Mouse (Mus musculus): ENCODE measurements at regions not wholly inside any gene's neighbourhood (a gene's known extent, or its start where the extent isn't known, plus 50 kb on each side); places are given as distances from the start of the nearest gene placed in this dataset.
"Not testable (repeated sequence)": the region's sequence is repeated elsewhere in the genome, so short reads cannot be mapped to it uniquely, and the experiment has no call there.

GRCm38 (mm10) chr6:103809986-103810341 is 299.6 kb downstream of the Chl1 start:
- DNase-seq (ENCODE audit: low spot score in 2 of 2): no peak

DNA sequence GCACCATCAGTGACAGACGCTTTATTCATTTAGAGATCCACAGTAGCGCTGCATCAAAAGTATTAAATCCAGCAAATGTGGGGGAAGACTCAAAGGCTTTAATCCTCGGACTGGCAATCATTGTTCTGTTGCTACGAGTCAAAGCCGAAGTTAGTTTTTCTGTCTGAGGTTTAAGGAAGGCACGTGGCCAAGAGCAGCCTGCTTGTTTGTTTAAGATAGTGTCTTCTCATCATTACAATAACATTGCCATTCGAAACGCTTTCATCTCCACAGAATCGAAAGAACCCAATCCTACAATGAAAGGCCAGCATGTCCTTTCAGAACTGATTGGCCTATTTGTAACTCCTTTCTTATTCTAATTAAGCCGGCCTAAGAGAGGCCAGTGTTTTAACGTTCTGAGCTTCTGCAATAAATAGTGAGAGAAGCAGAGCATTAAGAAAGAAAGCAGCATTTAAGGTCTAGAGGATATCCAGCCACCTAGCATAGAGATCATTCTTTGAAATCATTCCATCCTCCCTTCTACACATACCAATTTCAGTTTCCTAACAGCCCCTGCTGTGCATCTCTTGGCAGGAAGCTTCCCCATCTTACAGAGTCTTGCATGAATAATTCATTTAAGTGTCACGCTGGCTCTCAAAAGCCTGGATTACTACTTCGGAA is 300.1 kb downstream of the Chl1 start:
- DNase-seq (ENCODE audit: low spot score in 2 of 2): peak; percentile 7 to 35

DNA sequence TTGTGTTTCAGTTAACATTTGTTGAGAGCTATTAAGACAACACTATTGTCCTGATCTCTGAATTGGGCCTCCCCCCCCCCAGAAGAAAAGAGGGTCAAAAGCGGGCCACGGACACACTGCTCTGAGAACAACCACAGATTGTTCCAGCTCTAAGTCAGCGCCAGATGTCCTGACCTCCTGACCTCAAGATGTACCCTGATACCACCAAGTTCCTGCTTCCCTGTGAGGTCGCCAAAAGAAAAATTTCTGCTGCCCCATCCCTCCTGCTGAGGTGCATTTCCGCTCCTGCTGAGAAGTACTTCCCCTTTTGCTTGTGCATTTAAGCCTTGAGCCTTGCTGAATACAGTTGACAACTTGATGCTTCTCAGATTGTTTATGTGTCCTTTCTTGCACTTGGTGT is 306.0 kb downstream of the Chl1 start:
- DNase-seq (ENCODE audit: low spot score in 2 of 2): not testable (repeated sequence)

DNA sequence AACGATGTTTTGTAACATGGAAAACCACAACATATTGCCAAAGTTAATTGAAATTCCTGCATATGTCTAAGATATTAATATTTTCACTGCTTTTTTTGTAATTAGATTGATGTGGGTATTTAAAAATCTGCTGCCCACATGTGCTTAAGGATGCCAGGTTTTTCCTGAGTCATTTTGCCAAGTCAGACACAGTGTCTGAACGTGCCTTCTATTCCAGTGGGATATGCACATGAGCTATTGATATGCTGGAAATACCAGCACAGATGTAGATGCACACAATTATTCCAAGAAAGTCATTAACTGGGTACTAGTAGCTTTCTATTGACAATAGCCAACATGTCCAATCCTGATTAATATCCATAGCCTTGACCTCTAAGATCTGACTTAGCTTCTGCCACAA is 315.7 kb downstream of the Chl1 start:
- DNase-seq (ENCODE audit: low spot score in 2 of 2): no peak

- DNase-seq (ENCODE audit: low spot score in 2 of 2): no peak
Measured at GRCm38 (mm10) chr6:103827623-103828022, 317.2 kb downstream of the Chl1 start.

- DNase-seq (ENCODE audit: low spot score in 2 of 2): no peak
Measured at GRCm38 (mm10) chr6:103828866-103829265, 318.5 kb downstream of the Chl1 start.

DNA sequence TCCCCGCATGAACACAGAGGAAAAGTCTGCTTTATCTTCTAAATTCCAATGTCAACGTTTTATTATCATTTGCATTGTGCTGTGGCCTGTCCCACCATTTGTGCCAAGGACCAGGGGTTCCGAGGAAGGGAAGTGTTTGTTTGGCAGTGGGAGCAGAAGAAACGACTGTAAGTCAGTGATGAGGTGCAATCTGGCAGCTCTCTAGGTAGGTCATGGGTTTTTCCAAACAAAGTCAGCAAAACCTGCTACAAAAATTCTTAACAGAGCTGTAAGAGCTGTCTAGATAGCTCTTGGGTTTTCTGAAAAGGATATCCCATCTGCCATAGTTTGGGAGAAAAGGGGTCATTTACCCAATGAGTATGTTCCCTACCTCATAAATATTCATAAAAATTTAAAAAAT is 321.9 kb downstream of the Chl1 start:
- no peak for DNase-seq (ENCODE audit: low spot score in 2 of 2)

- no peak for DNase-seq (ENCODE audit: low spot score in 2 of 2)
Measured at GRCm38 (mm10) chr6:103832808-103833207, 322.4 kb downstream of the Chl1 start.

GRCm38 (mm10) chr6:103833501-103834132 is 323.2 kb downstream of the Chl1 start:
- peak; percentile 71 to 77 for DNase-seq (ENCODE audit: low spot score in 2 of 2)

- DNase-seq (ENCODE audit: low spot score in 2 of 2): no peak
Measured at GRCm38 (mm10) chr6:103834726-103835229, 324.4 kb downstream of the Chl1 start.

GRCm38 (mm10) chr6:103859787-103860186 is 349.4 kb downstream of the Chl1 start:
- DNase-seq (ENCODE audit: low spot score in 2 of 2): no peak

DNA sequence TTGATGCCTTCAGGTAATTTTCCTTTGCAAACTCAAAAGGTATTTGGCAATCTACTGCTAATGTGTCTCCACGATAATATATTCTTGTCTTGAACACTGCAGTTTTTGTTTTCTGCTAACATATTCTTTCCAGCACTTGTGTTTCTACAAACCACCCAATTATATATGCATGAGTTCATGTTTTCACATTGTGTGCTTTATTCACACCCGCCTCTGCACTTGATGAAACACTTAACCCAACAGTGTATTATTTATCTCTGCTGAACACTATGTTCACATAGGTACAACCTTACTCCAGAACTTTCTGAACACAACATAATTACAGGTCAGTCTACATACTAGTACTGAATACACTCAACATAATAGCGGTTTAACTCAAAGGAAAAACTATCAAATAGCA is 383.1 kb downstream of the Chl1 start:
- no peak for DNase-seq (ENCODE audit: low spot score in 2 of 2)

- no peak for DNase-seq (ENCODE audit: low spot score in 2 of 2)
Measured at GRCm38 (mm10) chr6:103924504-103924903, 414.1 kb downstream of the Chl1 start.

DNA sequence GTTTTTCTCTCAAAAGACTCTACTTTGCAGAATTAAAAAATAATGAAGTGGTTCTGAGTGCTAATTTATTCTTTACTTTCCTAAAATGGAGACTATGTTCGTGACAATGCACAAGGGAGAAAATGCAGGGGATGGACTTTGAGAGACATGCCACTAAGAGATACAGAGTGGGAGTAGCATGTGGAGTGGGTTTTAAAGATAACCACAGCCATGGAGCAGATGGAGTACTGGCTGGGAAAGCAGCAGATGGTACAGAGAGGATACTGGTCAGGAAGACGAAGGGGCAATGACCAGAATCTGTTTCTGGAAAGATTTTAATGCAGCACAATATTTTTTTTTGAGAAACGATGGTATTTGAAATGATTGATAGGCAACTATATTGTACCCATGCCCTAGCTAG is 416.7 kb downstream of the Chl1 start:
- DNase-seq (ENCODE audit: low spot score in 2 of 2): no peak

- DNase-seq (ENCODE audit: low spot score in 2 of 2): no peak
Measured at GRCm38 (mm10) chr6:103940345-103940744, 430.0 kb downstream of the Chl1 start.

- no peak for DNase-seq (ENCODE audit: low spot score in 2 of 2)
Measured at GRCm38 (mm10) chr6:103944361-103944760, 434.0 kb downstream of the Chl1 start.

DNA sequence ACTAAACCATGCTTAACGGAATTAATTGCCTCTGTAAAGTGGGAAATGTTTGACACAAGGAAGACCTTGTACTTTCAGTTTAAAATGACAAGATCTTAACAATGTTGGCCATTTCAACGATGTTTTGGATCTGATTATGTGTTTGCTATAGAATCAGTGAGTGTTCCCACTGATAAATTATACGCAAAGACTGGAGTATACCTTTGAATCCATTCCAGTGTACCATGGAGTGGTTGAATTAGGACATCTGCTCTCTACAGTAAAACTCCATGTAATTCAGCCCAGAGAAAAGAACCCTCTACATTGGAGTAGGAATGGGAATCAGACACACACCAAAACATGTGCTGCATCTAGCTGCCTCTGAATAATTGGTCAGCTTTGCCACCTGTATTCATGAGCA is 437.1 kb downstream of the Chl1 start:
- DNase-seq (ENCODE audit: low spot score in 2 of 2): no peak

- no peak for DNase-seq (ENCODE audit: low spot score in 2 of 2)
Measured at GRCm38 (mm10) chr6:103953134-103953771, 442.9 kb downstream of the Chl1 start.

- no peak for DNase-seq (ENCODE audit: low spot score in 2 of 2)
Measured at GRCm38 (mm10) chr6:103959002-103959401, 448.6 kb downstream of the Chl1 start.

DNA sequence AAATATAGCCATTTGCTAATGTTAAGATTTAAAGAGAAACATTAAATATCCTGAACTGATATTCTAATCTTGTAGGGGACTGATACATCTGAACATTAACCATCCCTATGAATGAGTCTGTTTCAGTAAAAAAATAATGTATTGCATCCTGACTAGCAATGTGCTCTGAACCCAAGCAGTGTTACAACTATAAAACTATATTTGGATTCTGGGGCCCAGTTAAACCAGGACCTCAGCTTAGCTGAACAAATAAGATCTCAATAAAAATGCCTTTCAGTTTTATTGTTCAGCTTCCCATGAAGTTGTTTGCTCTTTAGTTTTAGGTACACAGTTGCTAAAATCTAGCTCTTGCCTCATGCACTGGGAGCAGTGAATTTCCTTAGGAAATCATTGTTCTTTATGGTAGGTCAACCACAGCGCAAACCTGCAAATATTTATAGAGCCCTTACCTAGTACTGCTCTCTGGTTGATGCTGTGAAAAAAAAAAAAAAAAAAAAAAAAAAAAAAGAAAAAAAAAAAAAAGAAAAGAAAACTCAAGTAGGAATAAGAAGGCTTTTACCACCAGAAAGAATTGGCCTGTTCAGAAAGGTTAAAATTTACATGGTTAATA is 457.5 kb downstream of the Chl1 start:
- DNase-seq (ENCODE audit: low spot score in 2 of 2): no peak

- no peak for DNase-seq (ENCODE audit: low spot score in 2 of 2)
Measured at GRCm38 (mm10) chr6:103999186-103999585, 488.8 kb downstream of the Chl1 start.

- peak; percentile 88 to 91 for DNase-seq (ENCODE audit: low spot score in 2 of 2)
Measured at GRCm38 (mm10) chr6:104028439-104029091, 464.0 kb upstream of the Cntn6 start.

Data from layer of hippocampus, postnatal 10 days (tissue).